Mouse (Mus musculus) 3134 (cell line): Measurements from ENCODE around the gene Mypop.

Experiments used
- DNase-seq: peaks from one replicate; pipeline ENCODE4 v3.0.0-alpha.2; 2011; ENCODE audit warnings: low spot score; ENCODE audit not compliant: insufficient read length; ENCODE audit errors: extremely low read depth

The Mypop gene

DNA sequence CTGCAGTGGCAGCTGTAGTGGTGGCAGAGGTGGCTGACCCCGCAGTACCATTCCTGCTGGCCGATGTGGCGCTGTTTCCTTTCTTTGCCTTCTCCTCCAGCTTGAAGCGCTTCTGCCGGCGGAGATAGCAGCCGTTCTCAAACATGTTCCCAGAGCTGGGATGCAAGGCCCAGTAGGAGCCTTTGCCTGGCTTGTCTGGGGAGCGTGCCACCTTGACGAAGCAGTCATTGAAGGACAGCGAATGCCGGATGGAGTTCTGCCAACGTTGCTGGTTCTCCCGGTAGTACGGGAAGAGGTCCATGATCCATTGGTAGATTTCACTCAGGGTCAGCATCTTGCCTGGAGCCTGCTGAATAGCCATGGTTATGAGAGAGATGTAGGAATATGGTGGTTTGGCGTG is 23.4 kb downstream of the Mypop start:
- no peak for DNase-seq

DNA sequence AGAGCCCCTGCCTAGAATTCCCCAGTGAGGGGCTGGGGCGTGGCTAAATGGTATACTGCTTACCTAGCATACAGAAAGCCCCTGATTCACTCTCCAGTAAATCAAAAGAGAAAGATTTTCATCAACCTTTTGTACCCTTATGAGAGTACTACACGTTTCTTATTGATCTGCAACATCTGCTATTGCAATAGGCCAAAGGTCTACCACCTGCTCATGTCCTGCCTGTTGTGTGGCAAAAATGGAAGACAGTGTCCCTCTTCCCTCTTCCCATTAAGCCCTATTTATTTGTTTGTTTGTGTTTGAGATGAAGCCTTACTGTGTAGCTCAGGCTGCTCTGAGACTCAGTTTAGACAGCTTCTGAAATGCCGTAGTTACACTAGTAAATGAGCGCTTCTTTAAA is 25.0 kb downstream of the Mypop start:
- DNase-seq, result no peak

DNA sequence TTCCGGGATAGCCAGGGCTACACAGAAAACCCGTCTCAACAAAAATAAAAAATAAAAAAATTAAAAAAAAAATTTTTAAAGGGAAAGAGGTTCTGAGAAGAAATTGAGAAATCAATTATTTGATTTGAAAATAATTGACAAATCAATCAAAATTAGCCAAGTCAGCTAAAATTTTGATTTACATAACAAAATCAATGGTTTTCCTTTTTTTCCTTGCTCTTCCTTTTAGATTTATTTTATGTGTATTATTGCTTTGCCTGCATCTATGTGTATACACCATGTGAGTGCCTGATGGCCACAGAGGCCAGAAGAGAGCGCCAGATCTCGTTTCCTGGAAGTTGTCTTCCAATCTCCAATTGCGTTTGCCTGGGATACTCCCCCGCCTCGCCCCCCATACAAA is 26.9 kb downstream of the Mypop start:
- DNase-seq, result no peak

DNA sequence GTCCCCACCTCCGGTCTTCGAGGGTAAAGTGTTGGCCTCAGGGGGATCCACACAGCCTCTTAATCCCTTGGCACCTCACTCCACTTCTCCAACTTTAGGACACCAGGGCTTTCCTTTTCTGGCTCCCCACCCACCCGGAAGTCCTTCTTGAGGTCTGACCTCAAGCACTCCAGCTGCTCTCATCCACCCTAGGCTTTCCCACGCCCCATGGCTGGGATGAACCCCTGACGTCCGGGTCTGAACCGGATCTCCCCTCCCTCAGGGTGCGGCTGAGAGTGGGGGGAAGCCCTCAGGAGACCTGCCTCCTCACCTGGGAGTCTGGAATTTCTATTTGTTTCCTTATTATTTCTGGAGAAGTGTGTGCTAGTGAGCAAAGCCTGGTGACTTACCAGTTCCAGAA is 30.0 kb downstream of the Mypop start:
- no peak for DNase-seq

DNA sequence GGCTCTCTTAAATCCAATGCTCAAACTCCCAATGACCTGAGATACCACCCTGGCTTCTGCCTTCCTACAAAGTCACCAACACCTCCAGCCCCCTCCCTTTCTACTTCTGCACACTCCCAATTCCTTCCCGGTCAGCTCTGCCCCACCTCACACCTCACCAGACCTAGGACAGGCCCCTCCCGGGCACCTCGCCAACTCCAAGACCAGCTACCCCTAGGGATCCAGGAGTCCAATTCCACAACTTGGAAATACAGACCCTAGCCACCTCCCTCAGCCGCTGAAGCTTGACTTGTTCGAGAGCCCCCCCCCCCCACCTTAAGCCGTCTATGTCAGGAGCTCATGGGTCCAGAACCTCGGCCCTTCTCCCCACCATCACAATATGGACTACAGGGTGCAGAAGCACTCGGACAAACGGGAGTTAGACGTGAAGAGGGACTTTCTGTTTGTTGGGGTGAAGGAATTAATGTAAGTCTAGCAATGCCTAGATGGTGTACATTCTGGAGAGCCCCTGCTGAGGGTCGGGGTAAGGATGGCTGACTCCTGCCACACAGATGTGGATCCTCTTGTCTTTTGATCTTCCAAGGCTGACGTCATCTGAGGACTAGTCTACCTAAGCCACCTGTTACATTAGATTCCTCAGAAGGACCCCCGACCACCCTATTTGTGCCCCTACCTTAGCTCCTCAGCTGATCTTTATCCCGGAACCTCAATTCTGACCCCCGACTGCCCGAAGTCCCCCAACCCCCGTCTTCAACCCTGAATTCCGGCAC is 31.3 kb downstream of the Mypop start:
- DNase-seq, result no peak

GRCm38 (mm10) chr7:19023357-19023814 is 32.3 kb downstream of the Mypop start, which contains the start of gene Foxa3:
Foxa3 (minus strand) TSS chr7:19023538.
- DNase-seq, result peak; percentile 56

- DNase-seq, result peak; percentile 94
Observed at GRCm38 (mm10) chr7:19024096-19024506, 33.1 kb downstream of the Mypop start, which contains the start of gene Sympk. Sympk (plus strand) TSS chr7:19024377.

DNA sequence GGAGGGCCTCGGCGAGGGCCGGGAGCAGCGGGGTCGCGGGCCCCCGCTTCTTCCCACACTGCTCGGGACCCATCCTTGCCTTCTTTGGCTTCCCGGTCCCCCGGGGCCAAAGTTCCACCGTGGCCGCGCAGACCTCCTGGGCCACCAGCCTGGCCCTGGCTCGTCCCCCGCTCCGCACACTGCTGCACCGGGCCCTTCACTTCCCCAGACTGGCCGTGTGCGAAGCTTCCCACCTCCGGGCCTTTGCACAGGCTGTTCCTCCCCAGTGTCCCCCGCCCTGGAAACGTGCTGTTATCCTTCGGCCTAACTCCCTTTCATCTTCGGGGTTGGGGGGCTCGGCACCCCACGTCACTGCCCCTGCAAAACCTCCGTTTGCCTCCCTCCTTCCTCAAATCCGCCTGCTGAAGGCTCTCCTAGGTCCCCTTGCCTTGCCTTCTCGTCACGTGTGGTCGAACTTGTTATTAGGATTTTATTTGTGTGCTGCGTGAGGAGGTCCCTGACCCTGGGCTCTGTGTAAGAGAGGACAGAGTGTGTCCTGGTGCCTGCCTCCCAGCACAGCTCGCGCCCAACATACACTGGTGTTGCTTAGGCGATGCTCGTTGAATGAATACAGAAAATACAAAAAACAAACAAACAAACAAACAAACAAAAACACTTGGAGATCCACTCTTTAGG is 33.7 kb downstream of the Mypop start:
- DNase-seq, result peak; percentile 45

DNA sequence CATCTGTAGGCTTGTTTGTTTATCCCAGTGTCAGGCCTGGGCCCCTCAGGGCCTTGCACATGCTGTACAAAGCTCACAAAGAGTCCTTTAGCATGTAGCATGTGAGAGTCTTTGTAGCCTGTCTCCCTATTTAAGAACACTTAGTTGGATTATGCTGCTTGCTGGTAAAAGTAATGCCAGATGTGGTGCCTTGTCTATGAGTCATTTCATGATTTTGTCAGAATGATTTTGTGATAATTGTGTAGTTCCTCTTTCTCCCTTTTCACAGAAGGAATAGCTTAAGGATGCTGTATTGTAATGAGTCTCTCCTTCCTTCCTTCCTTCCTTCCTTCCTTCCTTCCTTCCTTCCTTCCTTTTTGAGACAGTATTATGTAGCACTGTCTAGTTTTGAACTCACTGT is 37.0 kb downstream of the Mypop start:
- no peak for DNase-seq

DNA sequence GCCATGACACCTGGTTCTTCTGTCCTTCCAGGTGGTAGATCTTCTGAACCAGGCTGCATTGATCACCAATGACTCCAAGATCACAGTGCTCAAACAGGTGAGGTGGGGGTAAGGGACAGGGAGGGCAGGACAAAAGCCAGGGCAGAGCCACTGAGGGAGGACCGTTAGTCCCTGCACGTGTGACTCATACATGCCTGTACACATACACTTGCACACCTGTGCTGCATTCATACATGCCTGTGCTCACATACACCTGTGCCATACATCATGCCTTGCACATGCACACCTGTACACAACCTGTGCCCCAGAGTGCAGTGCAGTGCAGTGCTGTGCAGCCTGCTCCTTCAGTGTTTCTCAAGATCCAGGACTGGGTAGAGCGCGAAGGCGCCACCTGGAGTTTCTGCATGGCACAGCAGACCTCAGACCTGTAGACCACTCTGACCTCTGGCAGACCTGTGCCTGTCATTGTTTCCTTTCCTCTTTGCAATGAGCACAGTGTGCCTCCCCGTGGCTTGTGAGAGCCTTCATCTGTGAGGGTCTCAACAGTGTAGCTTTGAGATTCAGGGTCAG is 38.1 kb downstream of the Mypop start:
- DNase-seq, result no peak

- no peak for DNase-seq
Observed at GRCm38 (mm10) chr7:19031641-19032040, 40.6 kb downstream of the Mypop start.

DNA sequence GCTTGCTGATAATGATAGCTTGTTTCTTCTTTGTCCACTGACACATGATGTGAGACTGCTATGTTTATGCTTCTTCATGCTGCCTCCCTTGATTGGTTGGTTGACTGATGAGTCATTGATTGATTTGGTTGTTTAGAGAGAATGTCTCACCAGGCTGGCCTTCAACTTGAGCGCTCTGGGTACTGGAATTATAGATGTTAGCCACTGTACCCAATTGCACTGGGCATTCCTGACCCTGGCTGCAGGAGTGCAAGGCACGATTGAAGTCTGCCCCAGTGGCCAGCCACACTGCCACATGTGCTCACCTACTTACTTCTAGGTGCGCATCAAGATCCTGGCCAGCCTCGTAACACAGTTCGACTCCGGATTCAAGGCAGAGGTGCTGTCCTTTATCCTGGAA is 53.6 kb downstream of the Mypop start:
- no peak for DNase-seq

DNA sequence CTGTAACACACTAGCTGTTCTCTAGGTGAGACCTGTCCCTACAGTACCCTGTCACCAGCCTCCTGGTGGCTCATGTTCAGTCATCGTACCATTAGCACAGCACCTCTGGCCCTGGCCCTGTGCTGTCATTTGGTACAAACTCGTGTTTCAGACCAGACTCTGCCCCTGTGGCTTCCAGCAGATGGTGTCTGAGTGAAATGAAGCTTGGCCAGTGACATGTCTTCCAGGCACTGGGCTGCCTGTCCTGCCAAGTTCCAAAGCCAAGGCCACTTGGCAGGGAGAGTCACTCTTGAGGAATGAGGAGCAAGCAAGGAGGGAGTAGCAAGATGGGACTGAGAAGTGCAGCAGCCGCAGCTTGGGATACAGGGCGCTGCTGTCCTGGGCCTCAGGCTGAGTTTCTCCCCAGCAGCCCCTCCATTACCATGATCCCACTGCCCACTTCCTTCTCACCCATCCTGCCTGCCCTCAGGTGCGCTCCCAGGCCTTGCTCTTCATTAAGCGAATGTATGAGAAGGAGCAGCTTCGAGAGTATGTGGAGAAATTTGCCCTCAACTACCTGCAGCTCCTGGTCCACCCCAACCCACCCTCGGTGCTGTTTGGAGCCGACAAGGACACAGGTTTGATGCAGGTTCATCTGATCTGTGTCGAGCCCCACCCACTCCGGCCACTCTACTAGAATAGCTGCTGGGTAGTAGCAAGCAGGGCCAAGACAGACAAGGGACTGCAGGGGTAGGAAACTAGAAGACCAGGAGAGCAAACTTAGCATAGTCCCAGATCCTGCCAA is 55.4 kb downstream of the Mypop start:
- DNase-seq, result no peak

DNA sequence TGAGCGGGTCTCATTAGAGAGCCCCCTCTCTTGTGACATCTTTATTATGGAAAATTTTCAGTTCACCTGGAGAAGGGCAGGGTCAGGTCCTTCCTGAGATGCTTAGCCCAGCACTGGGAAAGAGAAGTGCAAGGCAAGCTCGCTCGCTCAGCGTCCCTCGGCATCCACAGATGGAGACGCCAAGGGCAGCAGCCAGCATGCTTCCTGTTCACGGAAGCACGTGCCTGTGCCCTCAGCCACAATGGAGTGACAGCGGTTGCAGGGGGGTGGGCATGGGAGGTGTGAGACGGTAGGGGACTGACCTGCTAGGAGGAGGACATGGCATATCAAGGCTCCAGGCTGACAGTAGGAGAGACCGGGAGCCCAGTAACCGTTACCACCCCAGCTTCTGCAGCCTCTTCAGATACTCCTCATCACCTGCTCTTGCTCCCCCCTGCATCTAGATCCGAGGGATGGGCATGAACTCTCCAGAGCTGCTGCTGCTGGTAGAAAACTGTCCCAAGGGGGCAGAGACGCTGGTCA is 57.0 kb downstream of the Mypop start:
- DNase-seq, result no peak

DNA sequence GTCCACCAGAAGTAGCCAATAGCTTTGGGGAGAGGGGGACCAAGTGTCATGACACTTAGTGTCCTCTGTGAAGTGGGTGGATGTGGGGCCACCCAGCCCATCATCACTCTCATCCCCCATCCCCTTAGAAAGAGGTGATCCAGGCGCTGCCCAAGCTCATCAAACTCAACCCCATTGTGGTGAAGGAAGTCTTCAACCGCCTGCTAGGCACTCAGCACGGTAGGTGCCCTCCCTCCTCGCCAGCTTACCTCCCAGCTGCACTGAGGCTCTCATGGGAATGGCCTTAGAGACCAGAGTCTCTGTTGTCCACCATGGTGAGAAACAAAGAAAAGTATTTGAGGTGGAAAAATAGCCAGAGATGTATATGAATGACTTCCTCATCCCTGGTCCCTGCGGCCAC is 58.2 kb downstream of the Mypop start:
- DNase-seq, result no peak

GRCm38 (mm10) chr7:19050172-19050571 is 59.1 kb downstream of the Mypop start:
- no peak for DNase-seq

DNA sequence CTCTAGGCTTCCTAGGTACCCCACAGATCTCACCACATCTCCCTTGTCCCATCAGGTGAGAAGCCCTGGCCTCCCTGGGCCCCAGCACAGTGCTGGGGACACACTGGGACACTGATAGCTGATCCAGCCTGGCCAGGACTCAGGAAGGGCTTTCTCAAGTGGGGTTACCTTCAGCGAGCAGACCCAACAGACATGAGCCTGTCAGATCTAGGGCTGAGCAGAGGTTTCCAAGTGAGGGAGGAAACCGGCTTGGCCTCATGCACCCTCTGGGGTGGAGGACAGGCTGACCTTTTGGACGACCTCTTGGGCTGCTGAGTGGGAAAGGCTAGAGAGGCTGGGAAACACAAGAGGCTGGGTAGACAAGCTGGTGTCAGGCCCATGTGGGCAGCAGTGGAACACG is 60.1 kb downstream of the Mypop start:
- no peak for DNase-seq
